Mouse (Mus musculus) T-helper 2 cell (primary cell): Measurements from ENCODE around the gene Ric8a.

Source experiments
- in situ Hi-C: fragments of 300-600 bp; cut with MboI, MseI; formaldehyde crosslinking; loops from one replicate; pipeline ENCODE4 v1.15.1; 2025; ENCODE audit warnings: high pct_unique_total_duplicates

Ric8a gene

GRCm38 (mm10) chr7:140845683-140846082 is 11.1 kb upstream of the Ric8a start:
- in situ Hi-C loops, result loop anchor here (5.0 kb wide), 1 partner anchor 207 kb away; no protein-coding TSS in a partner anchor

DNA sequence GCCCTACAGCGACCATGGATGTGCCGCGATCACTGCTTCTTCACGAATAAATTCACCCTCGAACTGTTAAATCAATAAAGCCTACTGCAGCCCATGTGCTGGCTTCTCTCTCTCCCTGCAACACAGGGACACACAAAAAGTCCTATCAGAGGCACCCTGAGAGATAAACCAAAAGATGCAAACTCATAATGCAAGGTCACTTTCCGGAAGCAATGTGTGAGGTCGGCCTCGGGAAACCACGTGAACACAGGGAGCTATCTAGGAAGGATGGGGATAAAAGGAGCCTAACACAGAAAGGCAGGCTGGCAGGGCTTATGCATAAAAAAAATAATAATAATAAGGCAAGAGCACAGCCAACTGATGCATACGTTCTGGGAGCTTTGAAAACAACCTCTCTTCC is 10.1 kb upstream of the Ric8a start:
- in situ Hi-C loops, result loop anchor here (5.0 kb wide), 1 partner anchor 206 kb away; no protein-coding TSS in a partner anchor

DNA sequence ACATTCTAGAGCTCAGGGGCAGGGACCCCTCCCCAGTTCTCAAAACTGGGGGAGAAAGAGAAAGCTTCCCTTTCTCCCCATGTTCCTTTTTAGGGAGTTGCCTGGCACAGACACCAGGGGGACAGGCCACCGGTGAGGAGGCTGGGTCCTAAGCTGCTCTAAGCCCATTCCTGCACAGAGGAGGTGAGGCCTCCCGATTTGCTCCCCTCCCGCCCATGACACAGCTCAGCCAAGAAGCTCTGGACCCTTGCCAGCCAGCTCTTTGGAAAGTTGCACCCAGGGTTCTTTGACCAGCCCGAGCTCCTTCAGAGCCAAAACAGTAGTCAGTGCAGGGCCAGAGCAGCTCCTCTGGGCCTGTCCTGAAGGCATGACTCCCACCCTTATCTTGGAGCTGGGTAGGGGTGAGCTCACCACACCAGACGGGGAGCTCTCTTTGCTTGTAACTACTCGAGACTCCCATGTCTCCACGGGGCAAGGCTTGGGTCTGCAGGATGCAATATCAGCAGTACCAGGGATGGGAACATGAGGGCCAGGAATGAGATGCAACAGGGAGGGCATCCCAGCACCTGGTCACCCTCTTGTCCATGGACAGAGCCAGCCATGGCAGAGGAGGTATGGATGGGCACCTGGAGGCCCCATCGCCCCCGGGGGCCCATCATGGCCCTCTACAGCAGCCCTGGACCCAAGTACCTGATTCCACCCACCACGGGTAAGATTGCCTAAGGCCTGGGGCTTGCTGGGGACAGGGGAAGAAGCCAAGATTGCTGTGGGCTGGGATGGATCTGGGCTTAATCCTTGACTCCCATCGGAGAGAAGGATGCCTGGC is 8.8 kb upstream of the Ric8a start, which contains the start of gene Odf3:
Gene Odf3 (plus strand): TSS at position 51 of the 826 bp plus-strand sequence.
- in situ Hi-C loops, result loop anchor here (5.0 kb wide), 1 partner anchor 204 kb away; no protein-coding TSS in a partner anchor

- in situ Hi-C loops, result loop anchor here (5.0 kb wide), 1 partner anchor 204 kb away; no protein-coding TSS in a partner anchor
Measured at GRCm38 (mm10) chr7:140848591-140848990, 8.2 kb upstream of the Ric8a start.

DNA sequence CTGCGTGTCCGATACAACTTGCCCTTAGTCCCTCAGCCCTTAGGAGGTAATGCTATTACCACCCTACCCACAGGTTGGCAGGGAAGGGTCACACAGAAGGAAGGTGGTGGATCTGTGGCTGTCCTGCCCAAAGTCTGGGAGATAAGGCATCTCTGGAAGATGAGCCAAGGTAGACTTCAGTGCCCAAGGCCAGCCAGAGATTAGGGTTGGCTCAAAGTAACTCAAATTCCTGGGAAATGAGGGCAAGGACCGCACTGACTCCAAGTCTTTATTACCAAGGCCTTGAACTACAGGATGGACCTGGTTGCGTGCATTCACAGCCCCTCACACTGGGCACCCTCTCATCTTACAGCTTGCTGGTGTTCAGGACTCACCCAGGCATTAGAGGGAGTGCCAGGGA is 4.8 kb upstream of the Ric8a start:
- in situ Hi-C loops, result no loop called here

- in situ Hi-C loops, result no loop called here
Measured at GRCm38 (mm10) chr7:140853386-140853785, 3.4 kb upstream of the Ric8a start.

DNA sequence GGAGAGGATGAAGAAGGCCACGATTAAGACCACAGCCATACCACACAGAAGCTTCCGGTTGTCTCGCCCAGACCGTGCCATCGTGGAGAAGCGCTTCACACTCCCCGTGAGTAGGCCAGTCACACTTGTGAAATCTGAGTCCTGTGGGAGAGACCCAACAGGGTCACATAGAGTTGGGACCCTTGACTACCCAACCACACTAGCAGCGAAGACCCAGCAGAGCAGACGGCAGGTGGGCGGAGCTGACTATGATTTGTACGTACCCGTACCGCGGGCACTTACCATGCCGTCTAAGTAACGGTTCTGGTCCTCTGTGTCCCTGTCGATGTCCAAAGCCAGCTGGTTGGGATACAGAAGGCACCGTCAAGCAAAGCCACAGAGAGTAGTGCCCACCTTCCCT is 2.3 kb upstream of the Ric8a start:
- in situ Hi-C loops, result no loop called here

- in situ Hi-C loops, result no loop called here
Measured at GRCm38 (mm10) chr7:140855181-140855580, 1.6 kb upstream of the Ric8a start.

DNA sequence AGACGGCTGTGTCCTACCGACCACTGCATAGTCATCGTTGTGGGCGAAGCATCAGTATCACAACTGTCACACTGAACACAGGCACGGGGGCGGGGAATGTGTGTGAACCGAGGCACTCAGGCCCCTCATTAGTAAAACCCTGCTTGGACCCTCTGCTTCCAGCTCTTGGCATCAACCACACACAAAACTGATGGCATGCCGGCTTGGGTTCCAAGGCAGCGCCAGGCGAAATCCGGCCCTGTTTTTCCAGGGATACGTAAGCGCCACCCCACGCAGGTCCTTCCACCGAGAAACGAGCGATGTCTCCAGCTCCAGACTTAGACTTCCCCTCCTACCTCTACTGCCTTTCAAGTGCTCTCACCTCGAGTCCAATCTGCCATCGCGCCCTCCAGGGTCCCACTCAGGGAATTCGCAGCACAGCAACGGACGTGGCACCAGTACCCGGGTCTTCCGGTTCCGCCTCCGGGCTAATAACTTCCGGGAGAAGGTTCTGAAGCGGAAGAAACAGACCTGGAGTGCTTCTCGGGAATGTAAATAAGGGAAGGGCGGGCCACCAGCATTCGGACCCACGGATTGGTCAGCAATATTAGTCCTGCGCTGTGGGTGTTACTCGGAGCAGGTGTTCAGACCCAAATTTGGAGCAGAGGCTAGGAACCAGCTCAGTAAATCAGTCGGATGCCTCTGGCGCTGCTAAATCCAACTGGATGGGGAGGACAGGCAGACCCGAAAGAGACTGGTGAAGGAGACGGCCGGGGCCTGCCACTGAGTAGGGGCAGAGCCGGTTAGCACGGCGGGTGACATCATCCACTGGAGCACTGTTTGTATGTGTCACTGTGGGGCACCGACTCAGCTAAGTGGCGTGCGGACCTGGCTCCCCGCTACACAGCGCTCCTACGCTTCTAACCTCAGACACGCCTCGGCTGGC is 635 bp upstream of the Ric8a start, which contains the start of gene Gm45785:
Gene Gm45785 (minus strand): TSS at position 472 of the 925 bp plus-strand sequence.
- in situ Hi-C loops, result no loop called here

DNA sequence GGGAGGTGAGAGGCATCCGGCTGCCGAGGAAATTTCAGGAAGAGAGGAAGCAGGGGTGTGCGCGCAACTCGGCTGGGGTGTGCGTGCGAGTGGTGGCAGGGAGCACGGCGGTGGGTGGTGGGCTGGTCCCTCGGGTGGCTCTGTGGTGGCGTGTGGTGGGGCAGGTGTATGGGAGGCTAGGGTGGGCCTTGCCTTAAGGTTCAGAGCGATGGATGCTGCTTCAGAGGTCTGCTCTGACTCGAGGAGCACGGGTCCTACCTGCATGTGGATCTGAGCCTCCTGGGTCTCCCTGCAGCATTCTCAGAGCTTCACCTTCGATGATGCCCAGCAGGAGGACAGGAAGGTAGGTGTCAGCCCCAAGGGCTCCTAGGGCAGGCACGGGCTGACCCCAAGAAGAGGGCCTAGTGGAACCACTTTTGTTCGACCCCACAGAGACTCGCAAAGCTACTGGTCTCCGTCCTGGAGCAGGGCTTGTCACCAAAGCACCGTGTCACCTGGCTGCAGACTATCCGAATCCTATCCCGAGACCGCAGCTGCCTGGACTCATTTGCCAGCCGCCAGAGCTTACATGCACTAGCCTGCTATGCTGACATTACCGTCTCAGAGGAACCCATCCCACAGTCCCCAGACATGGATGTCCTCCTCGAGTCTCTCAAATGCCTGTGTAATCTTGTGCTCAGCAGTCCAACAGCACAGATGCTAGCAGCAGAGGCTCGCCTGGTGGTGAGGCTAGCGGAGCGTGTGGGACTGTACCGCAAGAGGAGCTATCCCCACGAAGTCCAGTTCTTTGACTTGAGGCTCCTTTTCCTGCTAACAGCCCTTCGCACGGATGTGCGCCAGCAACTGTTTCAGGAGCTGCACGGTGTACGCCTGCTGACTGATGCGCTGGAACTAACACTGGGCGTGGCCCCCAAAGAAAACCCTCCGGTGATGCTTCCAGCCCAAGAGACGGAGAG is 1.1 kb downstream of the Ric8a start, which contains the start of gene Bet1l:
Gene Bet1l (minus strand): TSS at position 28 of the 956 bp plus-strand sequence.
- in situ Hi-C loops, result no loop called here

DNA sequence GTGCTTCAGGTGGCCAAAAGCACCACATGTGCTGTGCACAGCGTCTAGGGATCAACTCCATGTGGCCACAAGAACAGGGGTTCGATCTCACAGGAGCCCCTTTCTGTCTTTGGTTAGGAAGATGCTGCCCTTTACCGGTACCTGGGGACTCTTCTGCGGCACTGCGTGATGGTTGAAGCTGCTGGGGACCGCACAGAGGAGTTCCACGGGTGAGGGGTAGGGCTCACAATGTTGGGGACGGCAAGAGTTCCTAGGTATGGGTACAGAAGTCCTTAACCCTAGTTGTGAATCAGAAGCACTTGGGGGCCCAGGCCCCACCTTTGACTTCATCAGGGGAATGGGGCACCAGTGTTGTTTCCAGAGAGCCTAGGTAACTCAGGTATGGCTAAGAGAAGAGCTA is 2.0 kb downstream of the Ric8a start:
- in situ Hi-C loops, result no loop called here

GRCm38 (mm10) chr7:140859997-140860396 is 3.2 kb downstream of the Ric8a start:
- in situ Hi-C loops, result no loop called here

DNA sequence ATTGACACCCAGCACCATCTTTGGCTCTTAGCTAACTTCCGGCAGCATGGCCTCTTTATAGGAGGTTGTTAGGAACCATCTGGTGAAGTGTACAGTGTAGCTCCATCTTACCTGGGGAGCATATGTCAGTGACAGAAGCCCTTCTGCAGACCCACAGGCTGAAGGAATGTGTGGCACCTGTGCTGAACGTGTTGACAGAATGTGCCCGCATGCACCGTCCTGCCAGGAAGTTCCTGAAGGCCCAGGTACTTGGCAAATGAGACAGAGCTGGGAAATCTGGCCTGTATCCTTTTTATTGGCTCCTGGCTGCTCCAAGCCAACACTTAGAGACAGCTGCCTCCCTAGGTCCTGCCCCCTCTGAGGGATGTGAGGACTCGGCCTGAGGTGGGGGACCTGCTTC is 4.0 kb downstream of the Ric8a start:
- in situ Hi-C loops, result no loop called here

DNA sequence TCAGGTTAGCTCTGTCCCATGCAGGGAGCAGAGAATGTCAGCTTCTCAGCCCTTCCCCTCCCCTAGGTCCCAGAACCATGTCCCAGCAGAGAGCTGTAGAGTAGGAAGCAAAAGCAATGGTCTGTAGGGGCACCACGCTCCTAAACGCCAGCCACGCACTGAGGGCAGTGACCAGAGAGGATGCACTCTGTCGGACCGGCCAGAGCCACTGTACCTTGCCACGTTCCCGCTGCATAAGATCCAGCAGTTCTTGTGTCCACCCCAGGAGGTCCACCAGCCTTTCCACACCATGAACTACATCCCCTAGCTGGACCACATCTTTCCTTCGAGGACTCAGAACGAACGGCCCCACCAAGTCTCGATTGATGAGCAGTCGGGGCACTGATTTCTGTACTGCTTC is 8.0 kb downstream of the Ric8a start:
- in situ Hi-C loops, result no loop called here

GRCm38 (mm10) chr7:140874224-140874623 is 17.5 kb downstream of the Ric8a start:
- in situ Hi-C loops, result no loop called here

GRCm38 (mm10) chr7:140877364-140877763 is 20.6 kb downstream of the Ric8a start:
- in situ Hi-C loops, result no loop called here

- in situ Hi-C loops, result no loop called here
Measured at GRCm38 (mm10) chr7:140879355-140879754, 22.6 kb downstream of the Ric8a start.

- in situ Hi-C loops, result no loop called here
Measured at GRCm38 (mm10) chr7:140880419-140880818, 23.7 kb downstream of the Ric8a start.

DNA sequence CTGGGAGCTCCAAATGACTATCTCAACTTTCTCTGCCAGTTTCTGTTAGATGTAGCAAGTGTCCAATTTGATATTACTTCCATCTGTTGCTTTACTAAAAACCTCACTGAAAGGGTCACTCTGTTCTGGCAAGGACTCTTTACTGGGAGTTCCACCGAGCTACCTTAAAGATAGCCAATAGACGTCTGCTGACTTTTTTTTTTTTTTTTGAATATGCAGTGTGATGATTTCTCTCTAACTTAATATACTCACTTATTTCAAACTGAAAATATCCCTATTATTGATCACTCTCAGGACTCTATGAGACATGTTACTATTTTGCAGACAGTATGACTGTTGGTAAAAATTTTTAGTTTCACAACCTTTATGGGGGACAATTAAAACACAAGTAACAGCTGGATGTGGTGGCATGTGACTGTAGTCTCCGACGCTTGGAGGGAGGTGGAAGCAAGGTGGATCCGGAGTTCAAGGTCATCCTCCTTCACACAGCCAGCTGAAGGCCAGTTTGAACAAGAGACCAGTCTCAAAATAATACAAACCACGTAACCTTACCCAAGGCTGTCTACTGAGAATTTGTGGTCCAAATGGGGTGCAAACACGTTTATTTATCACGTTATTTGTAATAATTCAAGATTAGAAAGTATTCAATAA is 24.2 kb downstream of the Ric8a start:
- in situ Hi-C loops, result no loop called here
